In genomic region chr11:62496151-62496715, GRCm38 (mm10) we compare ENCODE assay signal across 9 mouse cellular contexts. TPM values are rescaled to one million over a fixed set of nuclear protein-coding genes. Genes with fewer than 3 reads are reported as not detected.
DNase-seq lines count a peak whose midpoint lies in the region; ATAC-seq and TF ChIP-seq lines count a peak whose summit lies in the region.
"Had no signal": no experiment of that assay in that cellular context is flagged by ENCODE, and none has a peak within 500 bp of the region (broad histone marks: within the 10 kb centered on the region; RNA-seq: fewer than 3 reads in every experiment).

No protein-coding gene starts in this region.

- H3K36me3 ChIP-seq in heart, embryonic 12.5 days: no peaks in the 10 kb centered on the region
- H3K36me3 ChIP-seq: embryonic facial prominence, embryonic 13.5 days had no signal

- intact Hi-C loops in gastrocnemius, adult 2 months (cut with DNase I): loop anchor here (5.0 kb wide), 1 partner anchor 99 kb away; no protein-coding TSS in a partner anchor

- no peak overlapping the region for H3K9ac ChIP-seq in heart, embryonic 12.5 days
- H3K9ac ChIP-seq: embryonic facial prominence, embryonic 13.5 days had no signal

- H3K27me3 ChIP-seq in heart, embryonic 12.5 days (replicated peaks): no peaks in the 10 kb centered on the region
- H3K27me3 ChIP-seq: embryonic facial prominence, embryonic 13.5 days had no signal

- WGBS in heart, embryonic 12.5 days: 46% methylated on average over 5 of the region's 5 CpGs

- H3K27ac ChIP-seq in gastrocnemius, adult 2 months: peak overlapping the region; percentile 81
- H3K27ac ChIP-seq in heart, embryonic 12.5 days (ENCODE audit: poor library complexity, severe bottlenecking): 0 out of 2 replicates have a peak overlapping the region, but pooled peaks have one; percentile 8
- H3K27ac ChIP-seq: embryonic facial prominence, embryonic 13.5 days had no signal

- H3K4me1 ChIP-seq in heart, embryonic 12.5 days (replicated peaks): peaks cover 21% of the 10 kb centered on the region

- ATAC-seq in heart, embryonic 12.5 days (ENCODE audit: insufficient number of reproducible peaks, low FRiP score): no peak

- H3K4me3 ChIP-seq in gastrocnemius, adult 2 months: no peak overlapping the region
- no peak overlapping the region for H3K4me3 ChIP-seq in heart, embryonic 12.5 days
- H3K4me3 ChIP-seq: embryonic facial prominence, embryonic 13.5 days had no signal

- DNase-seq in gastrocnemius, adult 2 months: peak; percentile 29
- DNase-seq in gastrocnemius, adult 8-10 months (ENCODE audit: low spot score in 2 of 2): no peak
- DNase-seq in B cell, adult 2 months: peak; percentile 59 to 63
- peak; percentile 52 for DNase-seq in adrenal gland, postnatal 10 days
- peak; percentile 26 for DNase-seq in lung, postnatal 25 days (ENCODE audit: low spot score)
- no peak for DNase-seq in ovary, postnatal 14 days (ENCODE audit: low spot score)
- DNase-seq in right cerebral cortex, postnatal 25 days: no peak

- no peaks in the 10 kb centered on the region for H3K9me3 ChIP-seq in heart, embryonic 12.5 days (replicated peaks)
- H3K9me3 ChIP-seq: embryonic facial prominence, embryonic 13.5 days had no signal

- peak; percentile 74 for TF ChIP-seq CTCF in gastrocnemius, adult 2 months (IDR thresholded peaks at IDR 0.05)

- no peak overlapping the region for H3K4me2 ChIP-seq in heart, embryonic 12.5 days
- H3K4me2 ChIP-seq: embryonic facial prominence, embryonic 13.5 days had no signal

RNA-seq across cellular contexts. Expression of gene Ncor1, which starts 37.9 kb away (rescaled TPM):
- total RNA-seq in gastrocnemius, adult 2 months (2021): 100 to 1,000 TPM; 133 to 139 TPM
- total RNA-seq in gastrocnemius, adult 8-10 months (2022): 100 to 1,000 TPM; 114 to 145 (median 126) TPM
- 100 to 1,000 TPM; 157 to 180 TPM for total RNA-seq in adrenal gland, postnatal 10 days (2021)
- 132 and 143 TPM in 2 replicates for polyA plus RNA-seq in heart, embryonic 12.5 days (2016; fragmentation: Nextera tagmentation; extraction: Ambion mirVana)

RNA-seq across cellular contexts. Expression of gene Pigl, which starts 38.0 kb away (rescaled TPM):
- 1 to 10 TPM; 2.2 to 2.6 TPM for total RNA-seq in gastrocnemius, adult 2 months (2021)
- 1 to 10 TPM; 1.6 to 1.9 (median 1.8) TPM for total RNA-seq in gastrocnemius, adult 8-10 months (2022)
- total RNA-seq in adrenal gland, postnatal 10 days (2021): 1 to 10 TPM; 7.2 to 8.1 TPM
- polyA plus RNA-seq in heart, embryonic 12.5 days (2016; fragmentation: Nextera tagmentation; extraction: Ambion mirVana): 10.3 and 10.7 TPM in 2 replicates

RNA-seq across cellular contexts. Expression of gene Cenpv, which starts 42.8 kb away (rescaled TPM):
- total RNA-seq in gastrocnemius, adult 2 months (2021): 10 to 100 TPM; 19.2 to 24.3 TPM
- 10 to 100 TPM; 14.0 to 21.6 (median 17.8) TPM for total RNA-seq in gastrocnemius, adult 8-10 months (2022)
- total RNA-seq in adrenal gland, postnatal 10 days (2021): 10 to 100 TPM; 40.0 to 48.8 TPM
- polyA plus RNA-seq in heart, embryonic 12.5 days (2016; fragmentation: Nextera tagmentation; extraction: Ambion mirVana): 19.7 and 22.1 TPM in 2 replicates

RNA-seq across cellular contexts. Expression of gene Ubb, which starts 54.7 kb away (rescaled TPM):
- 100 to 1,000 TPM; 776 to 989 TPM for total RNA-seq in gastrocnemius, adult 2 months (2021)
- total RNA-seq in gastrocnemius, adult 8-10 months (2022): 100 to 1,000 TPM; 864 to 966 (median 933) TPM
- 1,000 to 10,000 TPM; 1,093 to 1,186 TPM for total RNA-seq in adrenal gland, postnatal 10 days (2021)
- 2,594 and 2,627 TPM in 2 replicates for polyA plus RNA-seq in heart, embryonic 12.5 days (2016; fragmentation: Nextera tagmentation; extraction: Ambion mirVana)

Comparison
In these comparisons a context has a peak if more than half of its experiments do, and no peak if none do; other contexts are left out.
1. DNase-seq: peak in gastrocnemius, adult 2 months (single experiment), B cell, adult 2 months (2 of 2), adrenal gland, postnatal 10 days (single experiment) and lung, postnatal 25 days (single experiment); none in gastrocnemius, adult 8-10 months (0 of 2), ovary, postnatal 14 days (single experiment) and right cerebral cortex, postnatal 25 days (single experiment).